Mouse (Mus musculus) ES-Bruce4 (cell line): ENCODE measurements around the gene Fem1a.

Source experiments
- CTCF ChIP-seq: IDR thresholded peaks from one replicate; pipeline ENCODE4 v1.8.1; 2011; ENCODE audit warnings: low read depth, low read length
- POLR2A ChIP-seq: IDR thresholded peaks from one replicate; pipeline ENCODE4 v1.8.1; 2011; ENCODE audit warnings: low read length; ENCODE audit not compliant: insufficient read depth

DNA sequence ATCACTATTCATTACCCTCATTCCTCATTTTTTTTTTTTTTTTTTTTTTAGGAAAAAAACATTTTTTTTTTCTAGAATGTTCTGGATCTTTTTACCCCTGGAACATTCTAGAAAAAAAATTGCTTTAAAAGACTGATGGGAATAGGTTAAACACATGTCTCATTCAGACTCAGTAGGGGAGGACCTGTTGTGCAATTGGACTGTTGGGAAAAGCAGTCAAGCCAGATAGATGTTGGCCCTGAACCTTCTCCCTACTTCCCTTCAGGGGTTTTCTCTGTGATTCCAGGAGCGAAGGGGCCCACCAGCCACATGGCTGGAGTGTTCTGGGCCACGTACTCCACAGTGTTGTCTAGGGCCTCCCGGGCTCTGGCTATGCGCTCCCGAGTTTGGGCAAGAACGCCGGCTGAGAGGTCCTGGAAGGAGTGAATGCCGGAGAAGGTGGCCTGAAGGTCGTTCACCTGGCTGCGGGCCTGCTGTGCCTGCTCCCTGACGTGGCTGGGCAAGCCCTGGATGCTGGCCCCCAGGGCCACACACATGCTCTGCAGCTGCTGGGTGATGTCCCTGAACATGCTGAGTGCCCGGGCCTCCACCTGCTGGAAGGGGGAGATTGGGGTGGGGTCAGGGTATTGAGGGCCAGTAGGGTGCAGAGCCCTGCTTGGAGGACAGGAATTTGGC lies 23.0 kb downstream of the Fem1a start:
- TF ChIP-seq POLR2A (no peak), CTCF (no peak)
